Mouse (Mus musculus) C3H10T1/2 (cell line): ENCODE results near the gene Mrc1. TPM values are rescaled to one million over a fixed set of nuclear protein-coding genes. Genes with fewer than 3 reads are reported as not detected.

Experiments
- polyA plus RNA-seq, 2 experiments: library from polyadenylated mRNA; unstranded; fragments of >200 nt; fragmentation: generic; extraction: Trizol; gene quantifications; one replicate each; pipeline ENCODE4 v1.2.1; 2012; ENCODE audit warnings: missing spikeins in 2 of 2

Gene Mrc1
- polyA plus RNA-seq: not detected

GRCm38 (mm10) chr2:14229149-14229548 lies at the start of gene Mrc1:
Gene Mrc1 (plus strand): TSS chr2:14229392.

Other genes starting within 250 kb of the Mrc1 start
- gene Hacd1, start 173.3 kb upstream of the Mrc1 start, polyA plus RNA-seq: 10 to 100 TPM; 22.2 to 22.8 TPM
- gene Stam, start 155.3 kb upstream of the Mrc1 start, polyA plus RNA-seq: 1 to 10 TPM; 1.0 to 6.2 TPM
- gene Tmem236, start 54.9 kb upstream of the Mrc1 start, polyA plus RNA-seq: under 1 TPM in 1 of 2 experiments, not detected in 1; 0.02 TPM
- not detected for gene Slc39a12, start 158.9 kb downstream of the Mrc1 start, polyA plus RNA-seq